Mouse (Mus musculus) frontal cortex, postnatal 14 days (tissue): ENCODE measurements around the gene Parvb.

Source experiments
- DNase-seq, 2 experiments: peaks; one replicate each; pipeline ENCODE4 v3.0.0; 2022; ENCODE audit warnings: low spot score in 2 of 2

The Parvb gene

GRCm38 (mm10) chr15:84217969-84218782, 13.7 kb upstream of the Parvb start:
- DNase-seq, result no peak

- DNase-seq, result no peak
Observed at GRCm38 (mm10) chr15:84218783-84219271, 13.0 kb upstream of the Parvb start.

GRCm38 (mm10) chr15:84221539-84221938, 10.3 kb upstream of the Parvb start:
- DNase-seq, result no peak

GRCm38 (mm10) chr15:84223423-84223822, 8.4 kb upstream of the Parvb start:
- DNase-seq, result no peak

GRCm38 (mm10) chr15:84224779-84225178, 7.1 kb upstream of the Parvb start:
- no peak for DNase-seq

- DNase-seq, result no peak
Observed at GRCm38 (mm10) chr15:84226918-84227317, 4.9 kb upstream of the Parvb start.

GRCm38 (mm10) chr15:84230661-84231060, 1.2 kb upstream of the Parvb start:
- DNase-seq, result no peak

GRCm38 (mm10) chr15:84231113-84231712, 630 bp upstream of the Parvb start:
- no peak for DNase-seq

GRCm38 (mm10) chr15:84232609-84233008, 766 bp downstream of the Parvb start:
- no peak for DNase-seq

- no peak for DNase-seq
Observed at GRCm38 (mm10) chr15:84234794-84235581, 3.1 kb downstream of the Parvb start.

GRCm38 (mm10) chr15:84235646-84236045, 3.8 kb downstream of the Parvb start:
- no peak for DNase-seq

GRCm38 (mm10) chr15:84238552-84238951, 6.7 kb downstream of the Parvb start:
- no peak for DNase-seq

- no peak for DNase-seq
Observed at GRCm38 (mm10) chr15:84238991-84239401, 7.2 kb downstream of the Parvb start.

- no peak for DNase-seq
Observed at GRCm38 (mm10) chr15:84241520-84241919, 9.7 kb downstream of the Parvb start.

GRCm38 (mm10) chr15:84245104-84245503, 13.3 kb downstream of the Parvb start:
- DNase-seq, result no peak

- no peak for DNase-seq
Observed at GRCm38 (mm10) chr15:84246195-84246594, 14.4 kb downstream of the Parvb start.

GRCm38 (mm10) chr15:84247309-84247708, 15.5 kb downstream of the Parvb start:
- no peak for DNase-seq

- no peak for DNase-seq
Observed at GRCm38 (mm10) chr15:84251227-84251626, 19.4 kb downstream of the Parvb start.

- DNase-seq, result no peak
Observed at GRCm38 (mm10) chr15:84252645-84253044, 20.8 kb downstream of the Parvb start.

- DNase-seq, result no peak
Observed at GRCm38 (mm10) chr15:84253757-84254156, 21.9 kb downstream of the Parvb start.

- no peak for DNase-seq
Observed at GRCm38 (mm10) chr15:84254387-84254786, 22.5 kb downstream of the Parvb start.

- no peak for DNase-seq
Observed at GRCm38 (mm10) chr15:84256254-84256850, 24.5 kb downstream of the Parvb start.
